Mouse (Mus musculus): ENCODE data around the gene Fbxw7. TPM values are rescaled to one million over a fixed set of nuclear protein-coding genes. Genes with fewer than 3 reads are reported as not detected.
"Not testable (repeated sequence)": the region's sequence is repeated elsewhere in the genome, so short reads cannot be mapped to it uniquely, and the experiment has no call there.

The Fbxw7 gene
- polyA plus RNA-seq, 1 experiment = 34.4 TPM

DNA sequence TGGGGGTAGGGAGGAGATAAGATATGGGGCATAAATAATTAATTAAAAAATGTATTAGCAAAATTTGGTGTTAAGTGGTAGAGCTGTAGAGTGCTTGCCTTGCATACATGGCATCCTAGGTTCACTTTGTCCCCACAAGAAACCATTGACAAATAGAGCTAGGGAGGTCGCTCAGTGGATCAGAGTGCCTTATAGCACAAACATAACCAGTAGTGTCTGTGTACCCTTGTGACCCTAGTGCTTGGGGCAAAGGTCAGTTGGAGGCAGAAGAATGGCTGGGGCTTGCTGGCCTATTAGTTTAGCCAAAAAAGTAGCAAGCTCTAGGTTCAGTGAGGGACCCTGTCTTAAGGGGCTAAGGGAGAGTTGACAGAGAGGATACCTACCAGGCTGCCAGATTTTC lies 45.6 kb downstream of the Fbxw7 start:
- Histone ChIP-seq H3K4me1 (ENCODE audit: control insufficient read depth, insufficient read depth, low read length) (no peaks in the 10 kb centered on the region), H3K36me3 (ENCODE audit: control insufficient read depth, insufficient read depth, low read length, poor library complexity, severe bottlenecking) (no peaks in the 10 kb centered on the region), H3K4me3 (ENCODE audit: low read depth, low read length) (no peak overlapping the region), H3K27ac (ENCODE audit: insufficient read depth, low read length) (no peak overlapping the region), H3K9ac (ENCODE audit: low read depth, poor library complexity, severe bottlenecking) (no peak overlapping the region), H3K9me3 (replicated peaks; ENCODE audit: control insufficient read depth, insufficient read depth, low read length, poor library complexity, severe bottlenecking) (no peaks in the 10 kb centered on the region), H3K27me3 (ENCODE audit: control insufficient read depth, insufficient read depth, low read length, poor library complexity, severe bottlenecking) (no peaks in the 10 kb centered on the region)
- TF ChIP-seq EP300 (IDR thresholded peaks at IDR 0.05; ENCODE audit: insufficient read depth, low read depth, low read length) (no peak), POLR2A (IDR thresholded peaks at IDR 0.05; ENCODE audit: insufficient read depth, low read length) (no peak), CTCF (IDR thresholded peaks at IDR 0.05; ENCODE audit: low read depth, low read length) (no peak)

GRCm38 (mm10) chr3:84861817-84862216 lies 46.7 kb downstream of the Fbxw7 start:
- not testable (repeated sequence) for H3K9ac ChIP-seq (ENCODE audit: low read depth, poor library complexity, severe bottlenecking); H3K4me3 ChIP-seq (ENCODE audit: low read depth, low read length); H3K27ac ChIP-seq (ENCODE audit: insufficient read depth, low read length); H3K4me1 ChIP-seq (ENCODE audit: control insufficient read depth, insufficient read depth, low read length); H3K27me3 ChIP-seq (ENCODE audit: control insufficient read depth, insufficient read depth, low read length, poor library complexity, severe bottlenecking); H3K9me3 ChIP-seq (replicated peaks; ENCODE audit: control insufficient read depth, insufficient read depth, low read length, poor library complexity, severe bottlenecking); H3K36me3 ChIP-seq (ENCODE audit: control insufficient read depth, insufficient read depth, low read length, poor library complexity, severe bottlenecking)

GRCm38 (mm10) chr3:84865684-84866083 lies 50.6 kb downstream of the Fbxw7 start:
- H3K27ac ChIP-seq (ENCODE audit: insufficient read depth, low read length) = no peak overlapping the region
- no peak overlapping the region for H3K4me3 ChIP-seq (ENCODE audit: low read depth, low read length)
- H3K9me3 ChIP-seq (replicated peaks; ENCODE audit: control insufficient read depth, insufficient read depth, low read length, poor library complexity, severe bottlenecking) = no peaks in the 10 kb centered on the region
- TF ChIP-seq CTCF (IDR thresholded peaks at IDR 0.05; ENCODE audit: low read depth, low read length) (no peak), POLR2A (IDR thresholded peaks at IDR 0.05; ENCODE audit: insufficient read depth, low read length) (no peak), EP300 (IDR thresholded peaks at IDR 0.05; ENCODE audit: insufficient read depth, low read depth, low read length) (no peak)
- H3K27me3 ChIP-seq (ENCODE audit: control insufficient read depth, insufficient read depth, low read length, poor library complexity, severe bottlenecking) = no peaks in the 10 kb centered on the region
- no peak overlapping the region for H3K9ac ChIP-seq (ENCODE audit: low read depth, poor library complexity, severe bottlenecking)
- H3K4me1 ChIP-seq (ENCODE audit: control insufficient read depth, insufficient read depth, low read length) = no peaks in the 10 kb centered on the region
- H3K36me3 ChIP-seq (ENCODE audit: control insufficient read depth, insufficient read depth, low read length, poor library complexity, severe bottlenecking) = no peaks in the 10 kb centered on the region; the same call in 1 of the 2 replicates

GRCm38 (mm10) chr3:84866866-84867265 lies 51.8 kb downstream of the Fbxw7 start:
- TF ChIP-seq EP300 (IDR thresholded peaks at IDR 0.05; ENCODE audit: insufficient read depth, low read depth, low read length) (no peak), CTCF (IDR thresholded peaks at IDR 0.05; ENCODE audit: low read depth, low read length) (no peak), POLR2A (IDR thresholded peaks at IDR 0.05; ENCODE audit: insufficient read depth, low read length) (no peak)
- no peaks in the 10 kb centered on the region for H3K9me3 ChIP-seq (replicated peaks; ENCODE audit: control insufficient read depth, insufficient read depth, low read length, poor library complexity, severe bottlenecking)
- H3K4me1 ChIP-seq (ENCODE audit: control insufficient read depth, insufficient read depth, low read length) = no peaks in the 10 kb centered on the region
- no peak overlapping the region for H3K9ac ChIP-seq (ENCODE audit: low read depth, poor library complexity, severe bottlenecking)
- no peak overlapping the region for H3K27ac ChIP-seq (ENCODE audit: insufficient read depth, low read length)
- no peaks in the 10 kb centered on the region; the same call in 1 of the 2 replicates for H3K36me3 ChIP-seq (ENCODE audit: control insufficient read depth, insufficient read depth, low read length, poor library complexity, severe bottlenecking)
- no peak overlapping the region for H3K4me3 ChIP-seq (ENCODE audit: low read depth, low read length)
- no peaks in the 10 kb centered on the region for H3K27me3 ChIP-seq (ENCODE audit: control insufficient read depth, insufficient read depth, low read length, poor library complexity, severe bottlenecking)

DNA sequence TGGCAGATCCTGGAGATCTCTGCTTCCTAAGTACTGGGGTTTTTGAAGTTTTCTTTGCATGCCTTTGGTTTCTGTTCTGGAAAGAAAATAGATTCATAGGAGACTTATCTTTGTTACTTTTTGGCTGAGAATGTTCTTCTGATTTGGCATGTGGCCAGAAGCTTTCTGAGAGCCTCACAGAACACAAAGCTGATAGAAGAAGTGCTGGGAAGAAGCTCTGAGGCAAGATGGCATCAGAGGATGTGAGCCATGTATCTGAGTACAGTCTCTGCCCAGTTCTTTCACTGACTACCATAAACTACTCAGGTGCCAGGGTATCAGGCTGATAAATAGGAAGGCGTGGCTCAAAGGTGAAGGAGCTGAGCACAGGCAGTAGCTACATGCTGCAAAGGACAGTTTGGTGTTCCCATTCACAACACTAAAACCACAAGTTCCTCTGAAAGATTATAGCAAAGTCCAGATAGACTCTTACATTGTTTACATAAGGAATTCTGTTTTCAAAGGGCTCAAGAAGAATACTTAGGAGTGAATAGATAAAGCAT lies 52.4 kb downstream of the Fbxw7 start:
- H3K27ac ChIP-seq (ENCODE audit: insufficient read depth, low read length) = no peak overlapping the region
- no peaks in the 10 kb centered on the region for H3K27me3 ChIP-seq (ENCODE audit: control insufficient read depth, insufficient read depth, low read length, poor library complexity, severe bottlenecking)
- no peaks in the 10 kb centered on the region; the same call in 1 of the 2 replicates for H3K36me3 ChIP-seq (ENCODE audit: control insufficient read depth, insufficient read depth, low read length, poor library complexity, severe bottlenecking)
- no peaks in the 10 kb centered on the region for H3K9me3 ChIP-seq (replicated peaks; ENCODE audit: control insufficient read depth, insufficient read depth, low read length, poor library complexity, severe bottlenecking)
- no peak for TF ChIP-seq POLR2A (IDR thresholded peaks at IDR 0.05; ENCODE audit: insufficient read depth, low read length)
- no peak for TF ChIP-seq CTCF (IDR thresholded peaks at IDR 0.05; ENCODE audit: low read depth, low read length)
- TF ChIP-seq EP300 (IDR thresholded peaks at IDR 0.05; ENCODE audit: insufficient read depth, low read depth, low read length) = no peak
- H3K4me1 ChIP-seq (ENCODE audit: control insufficient read depth, insufficient read depth, low read length) = no peaks in the 10 kb centered on the region
- H3K4me3 ChIP-seq (ENCODE audit: low read depth, low read length) = no peak overlapping the region
- no peak overlapping the region for H3K9ac ChIP-seq (ENCODE audit: low read depth, poor library complexity, severe bottlenecking)

DNA sequence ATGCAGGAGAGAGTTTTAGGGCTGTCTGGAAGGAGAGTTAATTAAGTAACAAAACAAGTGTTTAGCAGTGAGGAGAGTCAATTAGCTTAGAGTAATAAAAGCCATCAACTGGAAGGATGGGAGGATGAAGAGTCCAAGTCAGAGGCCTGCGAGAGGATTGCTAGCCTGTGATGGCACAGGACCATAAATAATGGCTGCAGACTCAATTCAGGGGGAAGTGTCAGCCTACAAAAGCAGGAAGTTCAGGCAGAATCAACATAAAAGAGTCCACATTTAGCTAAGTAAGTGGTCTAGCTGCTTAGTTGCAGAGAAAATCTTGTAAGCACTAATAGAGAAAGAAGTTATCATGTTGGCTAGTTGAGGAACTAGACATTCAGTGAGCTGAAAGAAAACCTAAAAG lies 52.9 kb downstream of the Fbxw7 start:
- no peaks in the 10 kb centered on the region for H3K4me1 ChIP-seq (ENCODE audit: control insufficient read depth, insufficient read depth, low read length)
- H3K9me3 ChIP-seq (replicated peaks; ENCODE audit: control insufficient read depth, insufficient read depth, low read length, poor library complexity, severe bottlenecking) = no peaks in the 10 kb centered on the region
- H3K36me3 ChIP-seq (ENCODE audit: control insufficient read depth, insufficient read depth, low read length, poor library complexity, severe bottlenecking) = no peaks in the 10 kb centered on the region; the same call in 1 of the 2 replicates
- H3K4me3 ChIP-seq (ENCODE audit: low read depth, low read length) = no peak overlapping the region
- TF ChIP-seq POLR2A (IDR thresholded peaks at IDR 0.05; ENCODE audit: insufficient read depth, low read length) = no peak
- TF ChIP-seq EP300 (IDR thresholded peaks at IDR 0.05; ENCODE audit: insufficient read depth, low read depth, low read length) = no peak
- TF ChIP-seq CTCF (IDR thresholded peaks at IDR 0.05; ENCODE audit: low read depth, low read length) = no peak
- H3K27ac ChIP-seq (ENCODE audit: insufficient read depth, low read length) = no peak overlapping the region
- no peaks in the 10 kb centered on the region for H3K27me3 ChIP-seq (ENCODE audit: control insufficient read depth, insufficient read depth, low read length, poor library complexity, severe bottlenecking)
- no peak overlapping the region for H3K9ac ChIP-seq (ENCODE audit: low read depth, poor library complexity, severe bottlenecking)
